Mouse (Mus musculus): ENCODE measurements around the gene Cebpe. TPM values are rescaled to one million over a fixed set of nuclear protein-coding genes. Genes with fewer than 3 reads are reported as not detected.

Gene Cebpe
- polyA plus RNA-seq, 1 experiment = 17.3 TPM

- Histone ChIP-seq H3K9me3 (no peaks in the 10 kb centered on the region), H3K4me3 (replicated peaks) (no peak overlapping the region), H3K27me3 (replicated peaks) (peaks cover 6% of the 10 kb centered on the region), H3K4me1 (peaks cover 14% of the 10 kb centered on the region), H3K36me3 (replicated peaks; ENCODE audit: low read length) (no peaks in the 10 kb centered on the region)
- TF ChIP-seq FLI1 (IDR thresholded peaks at IDR 0.05; ENCODE audit: low read length) (no peak), GATA1 (IDR thresholded peaks at IDR 0.05; ENCODE audit: borderline replicate concordance, low read length) (no peak)
Measured at GRCm38 (mm10) chr14:54742375-54742774, 30.4 kb upstream of the Cebpe start.

GRCm38 (mm10) chr14:54741721-54742120 is 29.7 kb upstream of the Cebpe start:
- H3K36me3 ChIP-seq (replicated peaks; ENCODE audit: low read length) = no peaks in the 10 kb centered on the region
- H3K27me3 ChIP-seq (replicated peaks) = peaks cover 8% of the 10 kb centered on the region
- H3K4me1 ChIP-seq = peaks cover 14% of the 10 kb centered on the region

DNA sequence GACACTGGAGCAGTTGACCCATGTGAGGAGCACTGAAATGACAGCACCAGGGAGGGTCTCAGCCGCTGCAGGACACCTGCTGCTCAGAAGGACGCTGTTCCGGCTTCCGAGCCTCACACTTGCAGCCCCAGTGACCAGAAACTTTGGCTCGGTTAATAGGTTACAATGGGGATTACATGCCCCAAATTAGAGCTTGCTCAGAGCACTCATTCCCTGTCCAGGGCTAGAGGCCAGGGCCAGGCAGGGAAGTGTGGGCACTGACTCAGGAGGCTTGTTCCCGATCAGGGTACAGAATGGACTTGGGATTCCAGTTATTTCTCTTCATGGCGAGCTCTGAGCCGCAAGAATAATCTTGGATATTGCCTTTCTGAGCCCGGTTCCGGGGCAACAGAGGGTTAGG is 25.7 kb upstream of the Cebpe start:
- TF ChIP-seq FLI1 (IDR thresholded peaks at IDR 0.05; ENCODE audit: low read length) (no peak), GATA1 (IDR thresholded peaks at IDR 0.05; ENCODE audit: borderline replicate concordance, low read length) (no peak)
- Histone ChIP-seq H3K4me1 (peaks cover 5% of the 10 kb centered on the region), H3K4me3 (replicated peaks) (no peak overlapping the region), H3K9me3 (no peaks in the 10 kb centered on the region), H3K36me3 (replicated peaks; ENCODE audit: low read length) (no peaks in the 10 kb centered on the region), H3K27me3 (replicated peaks) (peaks cover 18% of the 10 kb centered on the region)

More at GRCm38 (mm10) chr14:54741721-54742120, 29.7 kb upstream of the Cebpe start:
- TF ChIP-seq FLI1 (IDR thresholded peaks at IDR 0.05; ENCODE audit: low read length) (no peak), GATA1 (IDR thresholded peaks at IDR 0.05; ENCODE audit: borderline replicate concordance, low read length) (no peak)
- Histone ChIP-seq H3K9me3 (no peaks in the 10 kb centered on the region), H3K4me3 (replicated peaks) (no peak overlapping the region)

- H3K27me3 ChIP-seq (replicated peaks) = peaks cover 22% of the 10 kb centered on the region
- H3K9me3 ChIP-seq = no peaks in the 10 kb centered on the region
- H3K4me3 ChIP-seq (replicated peaks) = no peak overlapping the region
- peaks cover 3% of the 10 kb centered on the region for H3K36me3 ChIP-seq (replicated peaks; ENCODE audit: low read length)
- H3K4me1 ChIP-seq = no peaks in the 10 kb centered on the region
- no peak for TF ChIP-seq GATA1 (IDR thresholded peaks at IDR 0.05; ENCODE audit: borderline replicate concordance, low read length)
Measured at GRCm38 (mm10) chr14:54736555-54737552, 24.9 kb upstream of the Cebpe start.

DNA sequence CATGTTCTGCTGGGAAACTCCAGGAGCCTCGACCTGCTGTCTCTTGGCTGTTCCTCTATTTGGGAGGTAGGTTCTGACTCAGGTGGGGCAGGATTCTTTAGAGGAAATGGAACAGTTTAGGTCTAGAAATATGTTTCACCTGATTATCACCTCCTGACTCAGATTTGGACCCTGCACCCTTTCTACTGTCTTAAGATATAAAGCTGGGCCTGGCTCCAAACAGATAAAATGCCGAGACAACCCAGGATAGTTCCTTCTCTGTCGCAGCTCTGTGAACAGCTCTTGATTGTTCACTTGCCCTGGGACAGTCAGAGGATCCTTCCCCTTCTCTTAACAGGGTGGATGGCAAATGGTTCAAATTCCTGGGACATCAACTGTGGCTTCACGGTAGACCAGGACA is 23.2 kb upstream of the Cebpe start:
- H3K36me3 ChIP-seq (replicated peaks; ENCODE audit: low read length) = peaks cover 3% of the 10 kb centered on the region
- TF ChIP-seq FLI1 (IDR thresholded peaks at IDR 0.05; ENCODE audit: low read length) = no peak
- no peak for TF ChIP-seq GATA1 (IDR thresholded peaks at IDR 0.05; ENCODE audit: borderline replicate concordance, low read length)
- no peaks in the 10 kb centered on the region for H3K4me1 ChIP-seq
- no peaks in the 10 kb centered on the region for H3K9me3 ChIP-seq
- H3K27me3 ChIP-seq (replicated peaks) = peaks cover 31% of the 10 kb centered on the region
- no peak overlapping the region for H3K4me3 ChIP-seq (replicated peaks)

- Histone ChIP-seq H3K4me3 (replicated peaks) (no peak overlapping the region), H3K27me3 (replicated peaks) (peaks cover 38% of the 10 kb centered on the region), H3K4me1 (no peaks in the 10 kb centered on the region; the same call in 1 of the 2 replicates), H3K9me3 (no peaks in the 10 kb centered on the region), H3K36me3 (replicated peaks; ENCODE audit: low read length) (peaks cover 3% of the 10 kb centered on the region)
- TF ChIP-seq FLI1 (IDR thresholded peaks at IDR 0.05; ENCODE audit: low read length) (no peak), GATA1 (IDR thresholded peaks at IDR 0.05; ENCODE audit: borderline replicate concordance, low read length) (no peak)
Measured at GRCm38 (mm10) chr14:54734004-54734403, 22.0 kb upstream of the Cebpe start.

DNA sequence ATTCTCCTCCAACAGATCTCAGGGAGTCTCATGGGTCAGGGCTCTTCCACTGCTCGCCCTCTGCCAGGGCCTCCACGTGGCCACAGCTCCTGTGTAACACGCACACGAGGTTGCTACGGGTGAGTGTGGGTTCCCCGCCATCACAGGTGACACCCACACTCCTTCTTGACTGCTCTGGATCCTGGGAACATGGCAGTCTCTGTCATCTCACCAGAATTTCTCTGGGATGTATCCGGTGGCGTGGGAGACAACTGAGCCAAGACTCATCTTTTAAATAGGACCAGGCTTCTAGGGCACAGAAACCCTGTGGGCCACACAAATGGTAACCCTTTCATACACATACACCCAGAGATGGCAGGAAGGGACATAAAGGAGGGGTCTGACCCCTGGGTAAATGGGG is 20.2 kb upstream of the Cebpe start:
- peaks cover 3% of the 10 kb centered on the region for H3K36me3 ChIP-seq (replicated peaks; ENCODE audit: low read length)
- H3K4me3 ChIP-seq (replicated peaks) = no peak overlapping the region
- H3K4me1 ChIP-seq = no peaks in the 10 kb centered on the region; the same call in 1 of the 2 replicates
- peaks cover 33% of the 10 kb centered on the region for H3K27me3 ChIP-seq (replicated peaks)
- H3K9me3 ChIP-seq = no peaks in the 10 kb centered on the region
- TF ChIP-seq FLI1 (IDR thresholded peaks at IDR 0.05; ENCODE audit: low read length) (no peak), GATA1 (IDR thresholded peaks at IDR 0.05; ENCODE audit: borderline replicate concordance, low read length) (no peak)

DNA sequence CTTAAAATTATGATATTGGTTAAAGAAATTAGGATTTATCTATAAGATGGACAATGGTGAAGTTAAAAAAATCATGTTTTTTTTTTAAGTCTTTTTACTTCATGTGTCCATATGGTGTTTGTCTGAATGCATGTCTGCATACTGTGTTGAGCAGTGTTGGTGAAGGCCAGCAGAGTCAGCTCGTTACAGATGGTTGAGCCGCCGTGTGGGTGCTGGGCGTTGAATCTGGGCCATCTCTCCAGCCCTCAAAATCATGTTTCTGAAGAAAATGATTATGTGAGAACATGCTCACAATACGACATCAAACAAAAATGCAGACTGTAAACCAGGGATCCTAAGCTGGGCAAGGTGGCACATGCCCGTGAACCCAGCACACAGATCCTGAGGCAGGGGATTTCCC is 18.3 kb upstream of the Cebpe start:
- H3K36me3 ChIP-seq (replicated peaks; ENCODE audit: low read length) = peaks cover 3% of the 10 kb centered on the region
- peaks cover 37% of the 10 kb centered on the region for H3K27me3 ChIP-seq (replicated peaks)
- no peak for TF ChIP-seq GATA1 (IDR thresholded peaks at IDR 0.05; ENCODE audit: borderline replicate concordance, low read length)
- no peak for TF ChIP-seq FLI1 (IDR thresholded peaks at IDR 0.05; ENCODE audit: low read length)
- no peak overlapping the region for H3K4me3 ChIP-seq (replicated peaks)
- H3K4me1 ChIP-seq = no peaks in the 10 kb centered on the region; the same call in 1 of the 2 replicates
- H3K9me3 ChIP-seq = peaks cover 3% of the 10 kb centered on the region; the same call in 1 of the 2 replicates

DNA sequence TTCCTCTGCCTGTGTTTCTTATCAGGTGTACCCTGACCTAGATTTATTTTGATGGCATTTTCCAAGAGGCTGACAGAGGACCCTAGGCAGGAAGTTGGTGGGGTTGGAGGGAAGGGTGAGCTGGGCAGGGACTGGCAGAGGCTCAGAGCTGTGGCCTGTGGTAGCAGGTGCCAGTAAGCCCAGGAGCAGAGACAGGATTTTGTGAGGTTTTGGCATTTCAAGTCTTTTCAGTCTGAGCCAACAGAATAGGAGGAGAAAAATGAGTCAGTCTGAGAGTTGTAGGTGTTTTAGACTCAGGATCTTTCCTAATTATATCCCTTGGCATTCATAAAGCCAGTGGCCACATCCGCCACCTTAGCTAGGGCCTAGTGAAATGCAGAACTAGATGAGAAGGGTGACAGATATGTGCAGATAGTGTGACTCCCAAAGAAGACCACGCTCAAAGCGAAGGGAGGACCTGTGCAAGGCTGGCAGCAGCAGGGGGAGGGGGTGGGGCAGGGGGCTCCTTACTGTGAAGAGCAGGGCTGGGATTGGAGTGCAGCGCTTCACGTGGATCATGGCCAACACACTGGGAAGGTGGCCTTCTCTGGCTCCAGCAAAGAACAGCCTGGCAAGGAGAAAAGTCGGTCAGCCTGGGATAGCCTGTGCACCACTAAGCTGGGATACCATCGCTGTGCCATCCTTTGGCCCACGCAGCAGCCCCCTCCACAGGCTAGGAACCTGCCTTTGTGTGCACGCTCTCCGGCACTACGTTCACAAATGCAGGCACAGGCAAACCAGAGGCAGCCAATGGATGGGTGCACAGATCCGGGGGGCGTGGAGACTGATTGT is 17.1 kb upstream of the Cebpe start:
- H3K4me1 ChIP-seq = peaks cover 11% of the 10 kb centered on the region
- H3K36me3 ChIP-seq (replicated peaks; ENCODE audit: low read length) = peaks cover 3% of the 10 kb centered on the region
- no peak overlapping the region for H3K4me3 ChIP-seq (replicated peaks)
- peaks cover 39% of the 10 kb centered on the region for H3K27me3 ChIP-seq (replicated peaks)
- TF ChIP-seq FLI1 (IDR thresholded peaks at IDR 0.05; ENCODE audit: low read length) (no peak), GATA1 (IDR thresholded peaks at IDR 0.05; ENCODE audit: borderline replicate concordance, low read length) (no peak)
- peaks cover 3% of the 10 kb centered on the region; the same call in 1 of the 2 replicates for H3K9me3 ChIP-seq

All from megakaryocyte, embryonic 14.5 days (primary cell).